Mouse (Mus musculus): ENCODE data around the gene Map3k11. TPM values are rescaled to one million over a fixed set of nuclear protein-coding genes. Genes with fewer than 3 reads are reported as not detected.
"Not testable (repeated sequence)": the region's sequence is repeated elsewhere in the genome, so short reads cannot be mapped to it uniquely, and the experiment has no call there.

Gene Map3k11
- total RNA-seq, 2 experiments from 2014 or later, result 21.5 to 25.2 TPM

- no peak for DNase-seq
Measured at GRCm38 (mm10) chr19:5665465-5665864, 23.1 kb upstream of the Map3k11 start.

GRCm38 (mm10) chr19:5666386-5666785 lies 22.2 kb upstream of the Map3k11 start:
- no peak for DNase-seq

DNA sequence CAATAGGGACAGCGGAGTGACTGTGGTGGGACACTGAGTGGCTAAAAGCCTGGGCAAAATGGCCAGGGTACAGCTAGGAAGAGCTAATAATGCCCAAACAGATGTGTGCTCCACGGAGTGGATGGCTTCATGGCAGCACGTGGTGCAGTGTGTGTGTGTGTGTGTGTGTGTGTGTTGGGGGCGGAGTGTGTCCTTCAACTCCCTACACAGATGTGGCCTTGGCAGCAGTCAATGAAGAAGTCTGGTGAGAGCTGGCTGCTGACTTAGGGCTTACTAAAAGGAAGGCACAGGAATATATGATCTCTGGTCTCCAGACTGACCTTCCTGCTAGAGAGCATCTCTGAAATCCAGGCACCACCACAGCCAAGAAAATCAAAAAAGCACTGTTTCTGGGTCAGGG lies 20.2 kb upstream of the Map3k11 start:
- DNase-seq, result no peak

GRCm38 (mm10) chr19:5680432-5680831 lies 8.1 kb upstream of the Map3k11 start:
- DNase-seq, result no peak

DNA sequence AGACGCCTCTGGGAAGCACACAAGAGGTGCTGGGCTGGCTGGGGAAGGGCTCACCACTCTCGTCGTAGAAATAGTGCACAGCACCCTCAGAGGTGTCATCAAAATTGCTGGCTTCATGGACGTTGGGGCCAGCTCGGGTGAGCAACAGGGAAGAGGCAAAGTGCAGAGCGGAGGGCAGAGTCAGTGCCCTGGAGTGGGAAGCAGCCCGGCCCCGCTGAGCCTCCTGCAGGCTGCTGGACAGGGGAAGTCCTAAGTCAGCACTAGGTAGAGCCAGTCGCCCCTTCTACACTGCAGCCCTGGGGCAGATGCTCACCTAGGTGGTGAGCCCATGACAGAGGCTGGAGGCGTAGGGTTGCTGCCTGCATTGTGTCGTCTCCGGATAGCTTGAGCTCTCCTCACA lies 4.3 kb upstream of the Map3k11 start:
- DNase-seq, result no peak

GRCm38 (mm10) chr19:5684985-5685384 lies 3.6 kb upstream of the Map3k11 start:
- no peak for DNase-seq

DNA sequence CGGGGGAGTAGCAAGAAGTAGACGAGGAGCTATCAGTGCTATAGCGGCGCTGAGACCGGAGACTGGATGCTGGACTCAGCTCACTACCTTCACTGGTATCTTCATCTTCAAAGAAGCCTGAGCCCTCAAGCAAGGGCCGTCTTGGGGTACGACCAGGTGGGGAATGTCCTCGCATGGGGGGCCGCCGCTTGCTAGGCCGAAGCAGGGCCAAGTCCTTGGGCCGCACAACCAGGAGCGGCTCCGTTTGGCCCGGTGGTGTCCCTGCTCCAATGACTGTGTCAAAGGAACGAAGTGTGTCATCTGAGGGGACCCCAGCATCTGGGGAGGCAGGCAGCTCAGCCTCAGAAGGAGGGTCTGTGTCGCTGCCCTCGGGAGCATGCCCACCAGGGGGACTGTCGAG lies 3.1 kb upstream of the Map3k11 start:
- DNase-seq, result no peak

GRCm38 (mm10) chr19:5685861-5686260 lies 2.7 kb upstream of the Map3k11 start:
- no peak for DNase-seq

DNA sequence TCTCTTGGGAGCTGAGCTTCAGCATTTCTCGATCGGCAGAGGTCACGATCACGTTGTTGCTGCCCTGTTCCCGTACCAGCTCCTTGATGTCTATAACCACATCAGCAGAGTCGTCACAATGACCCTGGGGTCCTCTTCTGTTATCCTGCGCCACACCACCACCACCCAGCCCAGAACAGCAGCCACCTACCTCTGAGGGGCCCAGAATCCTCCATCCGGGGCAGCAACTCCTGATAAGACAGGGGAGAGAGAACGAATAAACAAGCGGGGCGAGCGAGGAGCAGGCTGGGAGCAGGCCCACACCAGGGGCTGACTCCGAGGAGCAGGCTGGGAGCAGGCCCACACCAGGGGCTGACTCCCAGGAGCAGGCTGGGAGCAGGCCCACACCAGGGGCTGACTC lies 2.1 kb upstream of the Map3k11 start:
- no peak for DNase-seq

DNA sequence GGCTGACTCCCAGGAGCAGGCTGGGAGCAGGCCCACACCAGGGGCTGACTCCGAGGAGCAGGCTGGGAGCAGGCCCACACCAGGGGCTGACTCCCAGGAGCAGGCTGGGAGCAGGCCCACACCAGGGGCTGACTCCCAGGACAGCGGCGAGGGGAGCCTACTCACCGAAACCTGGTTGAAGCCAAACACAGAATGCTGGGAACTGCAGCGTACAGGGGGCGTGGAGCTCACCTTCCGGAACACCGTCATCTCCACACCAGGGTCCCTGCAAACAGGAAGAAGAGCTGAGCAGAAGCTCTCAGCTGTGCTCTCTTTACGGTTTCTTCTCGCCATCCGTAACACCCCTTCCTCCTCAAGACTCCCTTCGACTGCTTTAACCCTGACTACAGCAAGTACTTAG lies 1.6 kb upstream of the Map3k11 start:
- DNase-seq, result not testable (repeated sequence)

DNA sequence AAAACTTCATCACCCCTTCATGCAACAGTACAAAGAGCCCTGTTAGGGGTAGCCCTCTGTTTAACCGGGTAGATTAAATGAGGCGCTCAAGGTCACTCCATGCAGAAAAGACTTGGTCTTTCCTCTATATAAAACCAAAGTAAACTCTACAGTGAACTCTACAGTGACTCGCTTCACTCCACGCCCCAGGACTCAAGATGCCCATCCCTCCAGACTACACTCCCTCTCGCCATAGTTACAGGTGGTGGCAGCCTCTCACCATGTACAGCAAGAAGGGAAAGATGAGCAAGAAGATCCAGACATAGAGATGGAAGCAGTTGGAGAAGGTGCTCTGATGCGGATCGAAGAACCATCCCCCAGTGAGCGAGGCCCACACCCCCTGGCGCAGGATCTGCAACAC lies 804 bp upstream of the Map3k11 start:
- no peak for DNase-seq

DNA sequence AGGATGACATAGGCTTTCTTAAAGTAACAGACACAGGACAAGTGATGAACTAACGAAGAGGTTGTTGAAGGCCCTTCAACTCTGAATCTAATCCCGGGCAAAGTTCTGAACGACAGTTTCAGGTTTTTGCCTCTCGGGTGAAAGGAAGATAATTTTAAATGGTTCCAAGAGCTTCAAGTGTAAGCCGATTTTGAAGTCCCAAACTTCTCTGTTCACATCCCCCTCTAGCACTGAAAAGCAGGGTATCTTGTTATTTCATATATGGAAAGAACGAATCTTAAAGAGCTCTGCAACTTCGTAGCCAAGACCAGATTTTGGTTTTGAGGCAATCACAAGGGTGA lies 516 bp downstream of the Map3k11 start:
- DNase-seq, result no peak

- DNase-seq, result peak; percentile 91 to 96
Measured at GRCm38 (mm10) chr19:5689565-5690342, 1.2 kb downstream of the Map3k11 start.

DNA sequence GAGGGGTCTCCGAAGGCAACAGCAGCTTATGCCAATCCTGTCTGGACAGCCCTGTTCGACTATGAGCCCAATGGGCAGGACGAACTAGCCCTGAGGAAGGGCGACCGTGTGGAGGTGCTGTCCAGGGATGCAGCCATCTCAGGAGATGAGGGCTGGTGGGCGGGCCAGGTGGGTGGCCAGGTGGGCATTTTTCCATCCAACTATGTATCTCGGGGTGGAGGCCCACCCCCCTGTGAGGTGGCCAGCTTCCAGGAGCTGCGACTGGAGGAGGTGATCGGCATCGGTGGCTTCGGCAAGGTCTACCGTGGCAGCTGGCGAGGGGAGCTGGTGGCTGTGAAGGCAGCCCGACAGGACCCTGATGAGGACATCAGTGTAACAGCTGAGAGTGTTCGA lies 1.8 kb downstream of the Map3k11 start:
- no peak for DNase-seq

- no peak for DNase-seq
Measured at GRCm38 (mm10) chr19:5691601-5692000, 3.1 kb downstream of the Map3k11 start.

- DNase-seq, result peak; percentile 72 to 93
Measured at GRCm38 (mm10) chr19:5692086-5692912, 3.8 kb downstream of the Map3k11 start.

- DNase-seq, result peak in 1 of 2 experiments; percentile 34
Measured at GRCm38 (mm10) chr19:5692913-5693396, 4.4 kb downstream of the Map3k11 start.

GRCm38 (mm10) chr19:5693801-5694200 lies 5.3 kb downstream of the Map3k11 start:
- DNase-seq, result no peak

DNA sequence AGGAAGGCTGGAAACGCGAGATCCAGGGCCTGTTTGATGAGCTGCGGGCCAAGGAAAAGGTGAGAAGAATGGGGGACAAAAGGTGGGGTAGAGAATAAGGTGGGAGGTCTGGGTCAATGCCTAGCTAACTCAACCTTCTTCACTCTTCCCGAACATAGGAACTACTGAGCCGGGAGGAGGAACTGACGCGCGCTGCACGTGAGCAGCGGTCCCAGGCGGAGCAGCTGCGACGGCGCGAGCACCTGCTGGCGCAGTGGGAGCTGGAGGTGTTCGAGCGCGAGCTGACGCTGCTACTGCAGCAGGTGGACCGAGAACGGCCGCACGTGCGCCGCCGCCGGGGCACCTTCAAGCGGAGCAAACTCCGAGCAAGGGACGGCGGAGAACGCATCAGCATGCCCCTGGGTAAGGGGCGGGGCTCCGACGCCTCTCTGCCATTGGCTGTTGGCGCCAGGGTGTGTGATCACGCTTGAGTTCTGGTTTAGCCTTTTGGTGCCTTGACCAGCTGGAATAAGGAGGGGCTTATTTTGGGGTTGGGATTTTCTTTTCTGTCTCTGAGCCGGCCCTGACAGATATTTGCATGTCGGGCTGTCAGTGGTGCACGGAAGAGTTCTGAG lies 7.4 kb downstream of the Map3k11 start:
- no peak for DNase-seq

GRCm38 (mm10) chr19:5704163-5704800 lies 15.7 kb downstream of the Map3k11 start, which contains the start of gene Kcnk7:
Gene Kcnk7, plus strand, starts transcription at chr19:5704367.
- DNase-seq, result no peak

GRCm38 (mm10) chr19:5704801-5705571 lies 16.4 kb downstream of the Map3k11 start:
- peak in 1 of 2 experiments; percentile 39 for DNase-seq

DNA sequence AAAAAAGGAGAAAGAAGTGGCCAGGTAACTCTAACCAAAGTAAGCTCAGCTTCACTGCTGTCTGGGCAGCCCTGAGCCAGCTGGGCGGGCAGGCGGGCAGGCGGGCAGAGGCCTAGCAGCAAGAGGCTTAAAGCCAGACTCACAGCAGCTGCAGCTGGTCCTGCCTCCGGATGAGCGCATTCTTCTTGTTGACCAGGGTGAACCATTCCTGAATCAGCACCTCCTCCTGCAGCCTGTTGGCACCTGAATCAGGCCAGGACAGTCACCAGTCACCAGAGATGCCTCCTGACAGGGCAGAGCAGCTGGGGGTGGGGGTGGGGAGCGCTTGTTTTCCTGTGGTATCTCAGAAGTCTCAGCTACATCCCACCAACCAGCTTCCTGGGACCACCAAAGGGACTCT lies 21.5 kb downstream of the Map3k11 start:
- DNase-seq, result no peak

All from heart, adult 18-20 months (tissue).